Mouse (Mus musculus) forebrain, embryonic 10.5 days (tissue): ENCODE data around the gene Ccer1. TPM values are rescaled to one million over a fixed set of nuclear protein-coding genes. Genes with fewer than 3 reads are reported as not detected.
A peak's percentile ranks its signal among the peaks of the same experiment; 100 is the strongest.

Source experiments
- DNase-seq: peaks from one replicate; pipeline ENCODE4 v3.0.0-alpha.2; 2017; ENCODE audit warnings: low spot score; ENCODE audit errors: extremely low spot score
- H3K27ac ChIP-seq: fragments of 300-500 bp; sonication (generic); 2 replicates; pipeline ENCODE4 v1.5.1; 2016; ENCODE audit warnings: mild to moderate bottlenecking
- H3K27me3 ChIP-seq: fragments of 300-500 bp; sonication (generic); 2 replicates; pipeline ENCODE4 v1.6.1; 2016; ENCODE audit warnings: mild to moderate bottlenecking; ENCODE audit not compliant: poor library complexity, severe bottlenecking
- H3K36me3 ChIP-seq: fragments of 300-500 bp; sonication (generic); replicated peaks from 2 replicates; pipeline ENCODE4 v1.6.1; 2016; ENCODE audit warnings: mild to moderate bottlenecking, moderate library complexity
- H3K4me1 ChIP-seq: fragments of 300-500 bp; sonication (generic); 2 replicates; pipeline ENCODE4 v1.6.1; 2016
- H3K4me3 ChIP-seq: fragments of 300-500 bp; sonication (generic); 2 replicates; pipeline ENCODE4 v1.5.1; 2016; ENCODE audit warnings: mild to moderate bottlenecking, moderate library complexity
- H3K9me3 ChIP-seq: fragments of 300-500 bp; sonication (generic); 2 replicates; pipeline ENCODE4 v1.6.1; 2016; ENCODE audit warnings: mild to moderate bottlenecking, moderate library complexity
- WGBS: fragments of 180-500 bp; shearing (Covaris S2); methylation state at CpG from one replicate; pipeline ENCODE4 v1.1.7; 2016; 5-methylcytosine and 5-hydroxymethylcytosine counted together
- polyA plus RNA-seq: library from polyadenylated mRNA; unstranded; fragments of >200 nt; fragmentation: Nextera tagmentation; extraction: Ambion mirVana; gene quantifications from 2 replicates; pipeline ENCODE4 v1.2.1, GENCODE M21; 2016

Gene Ccer1
- not detected in 2 replicates for polyA plus RNA-seq

DNA sequence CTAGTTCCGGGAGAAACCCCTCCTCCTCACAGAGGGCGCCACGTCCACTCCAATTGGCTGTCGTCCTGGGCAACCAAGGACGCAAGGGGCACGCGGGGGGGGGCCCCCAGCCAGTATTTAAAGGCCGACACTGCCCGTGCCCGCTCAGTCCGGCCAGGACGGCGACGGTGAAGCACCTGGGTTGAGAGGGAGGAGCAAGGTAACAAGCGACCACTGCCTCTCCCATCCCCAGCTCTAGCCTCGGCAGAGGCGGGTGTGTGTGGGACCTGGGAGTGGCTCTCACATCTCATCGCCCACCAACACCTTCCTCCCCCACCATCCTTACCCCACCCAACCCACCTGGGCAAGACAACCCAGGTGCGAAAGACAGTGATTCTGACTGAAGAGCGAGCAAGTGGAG is at the start of gene Ccer1:
Ccer1 (plus strand) TSS at position 147 of the 400 bp plus-strand sequence.
- Histone ChIP-seq H3K27ac (no peak within 1 kb of the TSS), H3K9me3 (peaks cover 14% of the 10 kb centered on the region), H3K27me3 (no peaks in the 10 kb centered on the region), H3K4me3 (no peak within 1 kb of the TSS), H3K36me3 (no peaks in the 10 kb centered on the region), H3K4me1 (no peaks in the 10 kb centered on the region)
- whole genome bisulfite sequencing: 76% methylated on average over 20 of the region's 20 CpGs
- no peak for DNase-seq

- Histone ChIP-seq H3K27ac (no peak within 1 kb of the TSS), H3K4me1 (no peaks in the 10 kb centered on the region), H3K27me3 (no peaks in the 10 kb centered on the region), H3K36me3 (no peaks in the 10 kb centered on the region), H3K9me3 (no peaks in the 10 kb centered on the region), H3K4me3 (no peak within 1 kb of the TSS)
- no peak for DNase-seq
- 91% methylated on average over 2 of the region's 2 CpGs for WGBS
Measured at GRCm38 (mm10) chr10:97643768-97644167, 49.1 kb upstream of the Ccer1 start, which contains the start of gene Epyc. Epyc (plus strand) TSS chr10:97644068.

GRCm38 (mm10) chr10:97650334-97650733 is 42.5 kb upstream of the Ccer1 start:
- Histone ChIP-seq H3K9me3 (no peaks in the 10 kb centered on the region), H3K4me1 (no peaks in the 10 kb centered on the region), H3K4me3 (no peak overlapping the region), H3K36me3 (no peaks in the 10 kb centered on the region), H3K27me3 (no peaks in the 10 kb centered on the region), H3K27ac (no peak overlapping the region)
- no peak for DNase-seq
- WGBS: 83% methylated on average over 2 of the region's 2 CpGs

DNA sequence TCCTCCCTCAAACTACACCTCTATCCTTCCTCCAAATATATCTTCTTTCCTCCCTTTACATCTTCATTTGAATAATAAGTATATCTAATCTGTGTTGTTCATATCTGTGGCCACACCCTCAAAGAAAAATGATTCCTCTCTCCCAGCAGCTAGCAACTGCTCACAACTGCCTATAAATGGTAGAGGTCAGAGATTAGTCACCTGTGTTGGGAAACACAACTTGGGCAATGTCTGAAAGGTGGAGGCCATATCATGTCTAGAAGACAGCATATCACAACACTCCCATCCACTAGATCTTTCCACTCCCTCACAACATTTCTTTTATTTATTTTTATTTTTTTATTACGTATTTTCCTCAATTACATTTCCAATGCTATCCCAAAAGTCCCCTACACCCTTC is 33.4 kb upstream of the Ccer1 start:
- H3K27me3 ChIP-seq: no peaks in the 10 kb centered on the region
- H3K36me3 ChIP-seq: no peaks in the 10 kb centered on the region
- H3K9me3 ChIP-seq: no peaks in the 10 kb centered on the region
- 91% methylated on average over 1 of the region's 1 CpGs for WGBS
- no peak overlapping the region for H3K27ac ChIP-seq
- H3K4me1 ChIP-seq: no peaks in the 10 kb centered on the region
- DNase-seq: no peak
- H3K4me3 ChIP-seq: no peak overlapping the region

GRCm38 (mm10) chr10:97668656-97669055 is 24.2 kb upstream of the Ccer1 start:
- no peaks in the 10 kb centered on the region for H3K9me3 ChIP-seq
- no peak overlapping the region for H3K27ac ChIP-seq
- H3K27me3 ChIP-seq: no peaks in the 10 kb centered on the region
- 41% methylated on average over 4 of the region's 4 CpGs for WGBS
- H3K36me3 ChIP-seq: no peaks in the 10 kb centered on the region
- H3K4me3 ChIP-seq: no peak overlapping the region
- no peak for DNase-seq
- H3K4me1 ChIP-seq: peaks cover 10% of the 10 kb centered on the region

DNA sequence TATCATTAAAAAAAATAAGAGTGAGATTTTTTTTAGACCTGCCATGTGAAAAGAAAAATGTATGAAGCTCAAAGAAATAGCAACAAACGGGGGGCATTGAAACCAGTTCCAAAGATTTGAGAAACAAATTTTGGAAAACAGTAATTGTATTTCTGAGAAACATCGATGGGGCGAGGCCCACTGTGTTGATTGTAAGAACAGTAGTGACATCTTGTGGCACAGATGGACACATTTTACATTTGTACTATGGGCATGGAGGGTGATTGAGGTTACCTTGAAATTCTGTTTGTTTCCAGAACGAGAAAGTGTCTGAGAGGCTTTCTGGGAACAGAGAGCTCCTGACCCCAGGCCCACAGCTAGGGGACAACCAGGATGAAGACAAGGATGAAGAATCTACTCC is 22.7 kb upstream of the Ccer1 start:
- 80% methylated on average over 4 of the region's 4 CpGs for WGBS
- H3K36me3 ChIP-seq: no peaks in the 10 kb centered on the region
- no peak overlapping the region for H3K4me3 ChIP-seq
- no peak overlapping the region for H3K27ac ChIP-seq
- no peaks in the 10 kb centered on the region for H3K9me3 ChIP-seq
- peaks cover 10% of the 10 kb centered on the region for H3K4me1 ChIP-seq
- no peak for DNase-seq
- H3K27me3 ChIP-seq: no peaks in the 10 kb centered on the region

- no peaks in the 10 kb centered on the region for H3K9me3 ChIP-seq
- 79% methylated on average over 2 of the region's 2 CpGs for WGBS
- no peak overlapping the region for H3K27ac ChIP-seq
- no peaks in the 10 kb centered on the region for H3K27me3 ChIP-seq
- no peak for DNase-seq
- H3K4me1 ChIP-seq: peaks cover 7% of the 10 kb centered on the region
- no peak overlapping the region for H3K4me3 ChIP-seq
- H3K36me3 ChIP-seq: no peaks in the 10 kb centered on the region
Measured at GRCm38 (mm10) chr10:97673239-97673638, 19.6 kb upstream of the Ccer1 start.

DNA sequence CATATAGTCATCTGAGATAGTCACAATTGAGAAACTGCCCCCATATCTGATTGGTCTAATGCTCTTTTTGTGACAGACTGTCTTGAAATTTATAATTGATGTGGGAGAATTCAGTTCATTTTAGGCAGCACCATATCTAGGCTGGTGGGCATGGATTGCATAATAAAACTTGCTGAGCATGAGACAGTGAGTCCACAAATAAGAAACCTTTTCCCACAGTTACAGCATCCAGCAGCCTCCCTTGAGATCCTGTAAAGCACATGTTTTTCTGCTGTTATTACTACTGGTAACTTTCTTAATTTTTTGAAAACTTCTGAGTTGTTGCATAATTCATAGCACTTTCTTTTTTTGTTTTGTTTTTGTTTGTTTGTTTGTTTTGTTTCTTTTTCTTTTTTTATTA is 9.9 kb upstream of the Ccer1 start:
- no peak for DNase-seq

DNA sequence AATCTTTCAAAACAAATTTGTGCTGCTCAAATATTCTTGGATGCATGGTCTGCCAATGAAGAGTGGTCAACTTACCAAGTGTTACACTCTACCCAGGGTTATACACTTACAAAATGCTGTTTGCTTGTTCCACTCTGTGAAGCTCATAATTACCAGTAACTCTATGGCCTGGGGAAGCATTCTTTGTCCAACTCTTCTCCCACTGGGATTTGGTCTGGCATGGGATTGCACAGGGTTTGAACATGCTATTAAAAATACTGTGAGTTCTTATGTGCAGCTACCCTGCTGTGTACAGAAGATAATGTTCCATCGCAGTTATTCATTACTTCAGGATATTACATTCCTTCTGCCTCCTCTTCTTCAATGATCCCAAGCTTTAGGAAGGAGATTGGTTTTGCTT is 5.7 kb upstream of the Ccer1 start:
- no peaks in the 10 kb centered on the region for H3K9me3 ChIP-seq
- no peak for DNase-seq
- H3K27ac ChIP-seq: no peak overlapping the region
- no peak overlapping the region for H3K4me3 ChIP-seq
- no peaks in the 10 kb centered on the region for H3K36me3 ChIP-seq
- H3K4me1 ChIP-seq: no peaks in the 10 kb centered on the region
- WGBS: 93% methylated on average over 1 of the region's 1 CpGs
- H3K27me3 ChIP-seq: no peaks in the 10 kb centered on the region

More for the DNA sequence above, 9.9 kb upstream of the Ccer1 start:
- Histone ChIP-seq H3K4me1 (no peaks in the 10 kb centered on the region), H3K9me3 (no peaks in the 10 kb centered on the region), H3K4me3 (no peak overlapping the region), H3K27ac (no peak overlapping the region), H3K27me3 (no peaks in the 10 kb centered on the region), H3K36me3 (no peaks in the 10 kb centered on the region)

- Histone ChIP-seq H3K4me3 (no peak overlapping the region), H3K4me1 (no peaks in the 10 kb centered on the region), H3K27me3 (no peaks in the 10 kb centered on the region), H3K27ac (no peak overlapping the region), H3K9me3 (peaks cover 14% of the 10 kb centered on the region), H3K36me3 (no peaks in the 10 kb centered on the region)
- 87% methylated on average over 3 of the region's 3 CpGs for WGBS
- no peak for DNase-seq
Measured at GRCm38 (mm10) chr10:97689425-97689824, 3.4 kb upstream of the Ccer1 start.

DNA sequence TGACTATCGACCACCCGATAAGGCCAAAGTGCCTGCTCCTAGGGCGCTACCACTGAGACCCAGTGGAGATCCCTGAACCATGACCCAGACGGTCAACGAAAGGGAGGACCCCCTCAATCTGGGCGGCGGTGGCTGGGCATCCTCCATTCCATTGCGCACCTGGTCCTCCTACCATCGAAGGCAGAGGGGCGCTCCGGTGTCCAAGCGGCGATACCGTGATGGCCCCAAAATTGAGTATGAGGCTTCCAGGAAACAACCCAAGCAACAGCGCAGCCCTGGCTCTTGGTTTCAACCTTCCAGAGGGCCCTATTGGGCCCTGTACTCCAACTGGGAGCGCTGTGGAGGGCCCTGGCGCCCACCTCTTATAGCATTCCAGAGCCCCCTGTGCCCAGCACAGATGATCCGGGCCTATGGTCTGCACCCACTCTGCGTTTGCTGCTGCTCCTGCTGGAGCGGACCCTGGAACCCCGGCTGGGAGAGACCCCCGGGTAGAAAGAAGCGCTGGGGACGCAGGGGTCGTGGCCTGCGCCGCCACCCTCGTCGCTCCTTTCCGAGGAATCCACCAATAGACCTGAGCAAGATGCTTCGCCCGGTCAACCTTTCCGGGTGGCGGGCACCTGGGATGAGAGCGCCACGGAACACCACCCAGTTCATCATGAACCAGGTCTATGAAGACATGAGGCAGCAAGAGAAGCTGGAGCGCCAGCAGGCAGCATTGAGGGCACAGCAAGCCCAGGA is 708 bp downstream of the Ccer1 start:
- Histone ChIP-seq H3K27ac (no peak overlapping the region), H3K4me3 (no peak overlapping the region), H3K27me3 (no peaks in the 10 kb centered on the region), H3K36me3 (no peaks in the 10 kb centered on the region), H3K4me1 (no peaks in the 10 kb centered on the region), H3K9me3 (peaks cover 14% of the 10 kb centered on the region)
- no peak for DNase-seq
- 94% methylated on average over 37 of the region's 37 CpGs for WGBS

DNA sequence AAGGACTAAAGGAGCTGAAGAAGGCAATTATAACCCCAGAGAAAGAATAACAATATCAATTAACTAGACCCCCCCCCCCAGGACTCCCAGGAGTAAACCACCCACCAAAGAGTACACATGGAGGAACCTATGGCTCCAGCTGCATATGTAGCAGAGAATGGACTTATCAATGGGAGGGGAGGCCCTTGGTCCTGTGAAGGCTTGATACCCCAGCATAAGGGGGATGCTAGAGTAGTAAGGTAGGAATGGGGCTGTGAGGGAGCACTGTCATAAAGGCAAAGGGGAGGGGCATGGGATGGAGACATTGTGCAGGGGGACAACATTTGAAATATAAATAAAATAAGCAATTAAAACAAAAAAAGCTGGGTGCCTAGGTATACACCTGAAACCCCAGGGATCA is 9.5 kb downstream of the Ccer1 start:
- no peak for DNase-seq
- no peak overlapping the region for H3K27ac ChIP-seq
- no peak overlapping the region for H3K4me3 ChIP-seq
- H3K9me3 ChIP-seq: no peaks in the 10 kb centered on the region
- no peaks in the 10 kb centered on the region for H3K36me3 ChIP-seq
- H3K27me3 ChIP-seq: no peaks in the 10 kb centered on the region
- H3K4me1 ChIP-seq: no peaks in the 10 kb centered on the region

GRCm38 (mm10) chr10:97704562-97704961 is 11.7 kb downstream of the Ccer1 start:
- no peak overlapping the region for H3K4me3 ChIP-seq
- DNase-seq: no peak
- no peaks in the 10 kb centered on the region for H3K27me3 ChIP-seq
- no peaks in the 10 kb centered on the region for H3K36me3 ChIP-seq
- WGBS: 59% methylated on average over 1 of the region's 1 CpGs
- no peak overlapping the region for H3K27ac ChIP-seq
- no peaks in the 10 kb centered on the region for H3K4me1 ChIP-seq
- H3K9me3 ChIP-seq: no peaks in the 10 kb centered on the region

DNA sequence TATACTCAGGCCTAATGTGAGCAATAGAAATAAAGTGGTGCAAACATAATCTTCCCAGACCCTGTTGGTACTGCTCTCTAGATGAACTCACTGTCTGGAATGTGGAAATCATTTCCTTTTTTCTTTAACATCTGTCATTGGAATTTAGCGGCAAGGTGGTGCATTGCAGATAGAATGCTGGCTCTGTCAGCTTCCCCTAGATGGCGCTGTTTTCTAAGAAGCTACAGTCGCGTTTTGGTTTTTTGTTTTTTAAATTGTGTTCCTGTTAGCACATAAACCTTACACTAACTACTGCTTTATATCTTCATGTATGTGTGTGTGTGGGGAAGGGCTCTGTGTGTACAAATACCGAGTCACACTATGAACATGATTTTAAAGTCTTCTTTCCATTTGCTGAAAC is 19.8 kb downstream of the Ccer1 start:
- no peaks in the 10 kb centered on the region for H3K27me3 ChIP-seq
- no peaks in the 10 kb centered on the region for H3K9me3 ChIP-seq
- no peaks in the 10 kb centered on the region for H3K4me1 ChIP-seq
- no peaks in the 10 kb centered on the region for H3K36me3 ChIP-seq
- H3K4me3 ChIP-seq: no peak overlapping the region
- DNase-seq: peak; percentile 36
- WGBS: 6% methylated on average over 5 of the region's 5 CpGs
- no peak overlapping the region for H3K27ac ChIP-seq
